Mouse (Mus musculus) heart, adult 9 months (tissue): Measurements from ENCODE around the gene Spp1.

Experiments used
- DNase-seq, 2 experiments: peaks; one replicate each; pipeline ENCODE4 v3.0.0; 2022; ENCODE audit warnings: low spot score in 2 of 2

The Spp1 gene

DNA sequence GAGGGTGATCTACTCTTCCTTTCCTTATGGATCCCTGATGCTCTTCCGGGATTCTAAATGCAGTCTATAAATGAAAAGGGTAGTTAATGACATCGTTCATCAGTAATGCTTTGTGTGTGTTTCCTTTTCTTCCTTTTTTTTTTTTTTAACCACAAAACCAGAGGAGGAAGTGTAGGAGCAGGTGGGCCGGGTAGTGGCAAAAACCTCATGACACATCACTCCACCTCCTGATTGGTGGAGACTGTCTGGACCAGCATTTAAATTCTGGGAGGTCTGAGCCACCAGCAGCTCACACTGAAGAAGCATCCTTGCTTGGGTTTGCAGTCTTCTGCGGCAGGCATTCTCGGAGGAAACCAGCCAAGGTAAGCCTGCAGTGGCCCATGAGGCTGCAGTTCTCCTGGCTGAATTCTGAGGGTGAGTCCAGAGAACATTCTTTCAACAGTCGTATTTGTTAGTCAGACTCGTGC is at the start of gene Spp1:
Gene Spp1 (plus strand): TSS at position 284 of the 467 bp plus-strand sequence.
- no peak for DNase-seq

DNA sequence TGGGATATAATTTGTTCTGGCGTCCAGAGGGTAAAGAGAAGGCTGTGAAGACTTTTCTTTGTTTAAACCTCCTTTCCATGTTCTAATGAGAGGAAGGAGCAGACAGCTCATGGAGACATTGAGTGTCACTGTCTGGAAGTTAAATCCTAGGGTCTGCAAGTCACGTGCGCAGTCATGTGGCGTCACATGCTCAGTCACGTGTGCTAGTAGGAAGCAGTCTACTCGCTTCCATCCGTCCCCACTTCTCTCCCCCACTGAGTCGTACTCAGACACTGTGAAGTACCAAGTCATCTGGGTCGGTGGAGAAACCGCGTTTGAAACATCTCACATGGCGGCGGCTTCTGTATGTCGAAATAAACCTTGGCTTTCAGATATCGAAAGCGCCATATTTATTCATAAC is 49.4 kb upstream of the Spp1 start:
- DNase-seq = no peak

DNA sequence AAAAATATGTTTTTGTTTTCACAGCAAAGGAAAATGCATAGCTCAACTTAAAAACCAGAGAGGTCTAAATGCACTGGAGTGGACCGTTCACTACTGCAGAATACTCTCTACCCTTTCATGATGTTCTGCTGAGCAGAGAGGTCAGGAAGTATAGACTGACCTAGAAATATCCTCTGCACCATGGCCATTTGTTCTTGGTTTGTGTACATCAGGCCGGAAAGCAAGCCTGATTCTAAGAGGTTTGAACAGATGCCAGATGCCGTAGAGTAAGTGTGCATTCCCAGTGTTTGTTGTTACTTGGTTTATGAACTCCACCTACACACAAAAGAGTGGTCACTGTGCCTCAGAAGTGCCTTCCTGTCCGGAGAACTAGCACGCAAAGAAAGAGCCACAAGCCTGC is 48.0 kb upstream of the Spp1 start:
- DNase-seq = no peak

DNA sequence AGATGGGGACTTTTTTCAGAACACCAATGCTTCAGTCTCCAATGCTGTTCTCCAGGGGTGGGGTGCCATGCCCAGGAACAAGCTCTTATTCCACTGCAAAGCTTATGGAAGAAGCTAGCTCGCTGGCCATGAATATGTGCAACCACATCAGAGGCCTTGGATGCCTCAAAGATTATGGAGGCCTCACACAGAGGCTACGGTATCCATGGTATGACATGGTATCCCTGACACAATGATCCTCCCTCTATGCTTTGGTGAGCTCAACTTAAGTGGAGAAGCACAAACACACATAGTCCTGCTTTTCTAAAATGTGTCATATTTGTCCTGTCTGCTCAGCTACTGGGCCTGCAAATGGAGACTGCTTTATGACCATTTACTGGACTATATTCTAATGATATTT is 44.0 kb upstream of the Spp1 start:
- DNase-seq = no peak

DNA sequence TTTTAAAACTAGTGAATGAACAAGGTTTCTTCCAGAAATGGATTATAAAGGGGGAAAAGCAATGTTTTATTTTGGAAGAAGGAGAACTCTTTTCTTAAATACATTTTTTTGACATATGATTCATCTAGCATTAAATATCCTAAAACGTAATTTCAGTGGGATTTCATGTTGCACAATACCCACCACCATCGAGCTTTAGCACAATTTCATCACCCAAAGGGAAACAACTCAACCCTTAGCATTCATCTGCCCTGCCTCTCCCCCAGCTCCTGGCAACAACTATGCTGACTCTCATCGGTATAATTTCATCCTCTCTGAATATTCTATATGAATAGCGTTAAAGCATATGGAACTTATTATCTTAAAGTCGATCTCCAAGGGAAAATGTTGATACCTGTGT is 42.1 kb upstream of the Spp1 start:
- DNase-seq = no peak

DNA sequence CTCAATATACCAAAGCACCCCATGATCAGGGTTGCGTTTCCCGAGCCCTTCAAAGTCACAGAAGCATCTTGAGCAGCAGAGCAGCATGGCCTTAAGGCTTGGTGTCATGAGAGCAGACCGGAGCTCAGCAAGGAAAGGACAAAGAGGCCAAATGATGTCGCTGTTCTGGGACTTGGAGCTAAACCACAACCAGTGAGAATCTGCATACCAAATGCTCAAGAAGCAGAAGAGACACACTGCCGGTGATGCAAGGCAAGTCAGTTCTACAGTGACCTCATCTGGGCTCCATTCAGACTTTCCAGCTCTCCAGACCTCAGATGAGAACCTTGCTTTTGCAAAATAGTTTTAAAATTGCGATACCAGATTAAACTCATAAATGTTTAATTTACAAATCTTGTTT is 38.6 kb upstream of the Spp1 start:
- no peak for DNase-seq

DNA sequence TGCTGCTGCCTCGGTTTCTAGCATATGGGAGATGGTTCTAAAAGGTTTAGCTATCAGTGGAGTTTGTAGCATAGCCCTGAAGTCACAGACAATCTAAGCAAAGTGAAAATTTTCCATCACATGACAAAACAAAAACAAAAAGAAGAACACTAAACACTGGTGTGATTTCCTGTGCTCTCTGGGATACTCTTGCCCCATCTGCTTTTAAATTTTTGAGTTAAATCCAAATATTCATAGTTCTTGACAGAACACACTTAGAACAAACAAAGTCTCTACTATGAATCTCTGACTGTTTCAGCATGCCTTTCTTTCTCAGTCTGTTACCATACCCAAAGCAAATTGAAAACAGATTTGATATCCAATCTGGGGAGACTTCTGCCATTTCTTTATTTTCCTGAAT is 36.9 kb upstream of the Spp1 start:
- no peak for DNase-seq

DNA sequence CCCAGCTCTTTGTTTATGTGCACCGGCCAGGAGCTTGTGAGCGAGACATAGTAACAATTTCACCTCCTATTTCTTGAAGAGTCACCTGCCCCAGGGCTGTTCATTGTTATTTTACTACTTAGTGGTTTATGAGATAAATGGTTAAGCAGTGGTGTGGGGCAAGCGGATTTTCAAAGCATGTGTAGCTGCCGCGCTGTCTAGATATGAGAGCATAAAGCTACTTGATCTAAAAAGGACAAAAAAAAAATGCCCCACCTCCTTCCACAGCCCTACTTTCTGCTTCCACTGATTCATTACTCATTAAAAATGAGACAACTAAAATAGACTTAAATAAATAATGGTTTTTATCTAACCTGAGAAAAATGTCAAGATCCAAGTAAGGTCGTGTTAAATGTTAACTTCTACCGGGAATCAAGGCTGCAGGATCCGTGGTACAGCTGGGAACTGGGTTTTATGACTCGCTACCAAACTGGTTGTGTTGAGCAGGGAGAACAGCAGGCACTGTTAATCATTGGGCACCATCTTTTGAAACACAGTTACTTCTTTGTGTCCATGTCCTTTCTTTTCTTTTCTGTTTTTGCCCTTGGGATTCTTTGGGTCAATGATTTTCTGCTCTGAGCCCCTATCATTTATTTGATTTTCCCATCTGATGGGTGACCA is 35.5 kb upstream of the Spp1 start:
- DNase-seq = no peak

DNA sequence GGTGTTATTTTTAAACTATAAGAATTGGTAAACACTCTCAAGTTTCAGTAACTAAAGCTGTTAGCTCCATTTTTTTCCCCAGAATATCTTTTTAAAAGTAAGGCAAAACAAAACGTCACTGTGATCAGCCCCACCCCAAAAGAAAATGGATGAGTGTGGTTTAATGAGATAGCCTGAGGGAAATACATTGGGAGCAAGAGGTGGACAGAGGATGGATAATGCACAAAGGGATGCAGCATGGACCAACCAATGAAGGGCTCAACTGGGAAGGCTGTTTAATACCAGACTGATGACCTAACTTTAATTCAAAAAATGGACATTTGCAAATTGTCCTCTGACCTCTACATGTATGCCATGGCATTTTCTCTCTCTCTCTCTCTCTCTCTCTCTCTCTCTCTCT is 34.9 kb upstream of the Spp1 start:
- DNase-seq = no peak

DNA sequence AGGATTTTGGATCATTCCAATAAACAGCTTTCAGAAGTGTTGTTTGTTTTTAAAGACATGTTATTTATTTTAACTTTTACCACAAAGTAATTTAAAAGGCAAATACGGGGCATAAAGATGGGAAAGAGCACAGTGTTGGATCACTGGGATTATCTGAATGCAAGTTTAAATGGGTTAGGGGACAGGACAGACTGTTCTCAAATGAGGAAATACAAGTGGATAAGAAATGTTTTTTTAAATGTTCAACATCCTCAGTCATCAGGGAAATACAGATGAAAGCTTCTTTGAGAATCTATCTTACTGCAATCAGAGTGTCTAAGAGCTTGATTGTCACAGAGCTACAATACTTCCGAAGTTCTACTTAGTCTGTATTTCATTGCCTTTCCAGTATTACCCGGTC is 32.3 kb upstream of the Spp1 start:
- no peak for DNase-seq

DNA sequence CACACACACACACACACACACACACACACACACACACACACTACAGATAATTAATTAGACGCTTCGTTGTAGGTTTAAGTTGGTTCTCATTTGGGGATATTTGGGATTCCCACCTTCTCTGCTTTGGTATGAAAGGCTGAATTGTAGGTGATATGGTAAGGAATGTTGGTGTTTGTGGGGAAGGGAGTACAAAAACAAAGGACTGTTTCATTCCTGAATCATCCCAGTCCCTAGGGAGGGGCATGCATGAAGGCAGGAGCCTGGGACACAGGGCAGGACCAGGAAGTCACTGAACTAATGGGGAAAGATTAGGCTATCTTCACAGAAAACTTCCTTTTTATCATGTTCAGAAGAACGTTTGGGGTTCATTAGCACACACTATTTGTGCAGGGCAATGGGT is 31.6 kb upstream of the Spp1 start:
- no peak for DNase-seq

DNA sequence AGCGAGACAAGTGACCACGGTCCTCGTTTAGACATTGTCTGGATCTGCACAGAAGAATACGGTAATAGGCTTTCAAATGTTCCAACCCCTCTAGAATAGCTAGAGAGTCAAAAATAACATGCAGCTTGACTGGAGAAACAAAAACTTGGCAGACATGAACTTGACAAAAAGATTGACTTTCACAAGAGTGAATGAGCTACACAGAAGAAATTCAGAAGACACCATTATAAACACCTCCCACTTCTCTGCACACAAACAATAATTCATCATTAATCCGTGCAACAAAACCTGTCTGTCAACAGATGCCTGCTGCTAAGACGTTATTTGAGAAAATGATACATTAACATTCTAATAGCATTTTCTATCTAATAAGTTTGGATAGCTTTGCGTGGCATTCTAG is 30.4 kb upstream of the Spp1 start:
- DNase-seq = no peak

DNA sequence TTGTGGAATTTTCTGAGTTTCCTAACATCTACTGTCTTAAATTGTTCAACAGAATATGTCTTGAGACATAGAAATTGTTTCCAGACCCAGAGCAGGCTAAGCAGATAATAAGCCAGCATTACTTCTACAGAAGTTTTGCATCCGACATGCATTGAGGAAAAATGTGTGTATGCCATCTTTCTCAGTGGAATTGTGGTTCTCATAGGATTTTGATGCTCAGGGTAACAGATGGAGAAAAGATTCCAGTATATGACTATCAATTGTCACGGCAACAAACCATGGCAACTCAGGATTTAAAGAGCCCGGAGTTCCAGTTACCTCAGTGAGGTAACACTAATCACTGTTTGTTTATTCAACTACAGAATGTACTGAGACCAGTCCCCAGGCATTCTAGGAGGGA is 29.9 kb upstream of the Spp1 start:
- DNase-seq = no peak

DNA sequence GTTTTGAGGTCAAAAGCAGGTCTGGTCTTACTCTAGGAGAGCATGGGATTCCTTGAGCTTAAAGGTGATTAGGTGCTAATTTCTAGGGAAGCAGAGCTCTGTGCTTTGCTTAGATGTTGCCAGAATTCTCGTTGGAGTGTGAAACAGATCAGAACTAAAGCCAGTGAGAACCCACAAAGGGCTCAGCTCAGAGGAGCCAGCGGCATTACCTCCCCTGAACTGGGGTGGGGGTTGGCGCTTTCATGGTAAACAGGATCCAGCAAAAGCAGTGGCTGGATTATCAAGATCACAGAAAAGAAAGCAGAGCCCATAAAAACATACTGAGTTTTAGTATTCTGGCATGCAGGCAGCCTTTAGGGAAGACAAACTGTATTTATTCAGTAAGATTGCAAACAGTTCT is 28.2 kb upstream of the Spp1 start:
- no peak for DNase-seq

DNA sequence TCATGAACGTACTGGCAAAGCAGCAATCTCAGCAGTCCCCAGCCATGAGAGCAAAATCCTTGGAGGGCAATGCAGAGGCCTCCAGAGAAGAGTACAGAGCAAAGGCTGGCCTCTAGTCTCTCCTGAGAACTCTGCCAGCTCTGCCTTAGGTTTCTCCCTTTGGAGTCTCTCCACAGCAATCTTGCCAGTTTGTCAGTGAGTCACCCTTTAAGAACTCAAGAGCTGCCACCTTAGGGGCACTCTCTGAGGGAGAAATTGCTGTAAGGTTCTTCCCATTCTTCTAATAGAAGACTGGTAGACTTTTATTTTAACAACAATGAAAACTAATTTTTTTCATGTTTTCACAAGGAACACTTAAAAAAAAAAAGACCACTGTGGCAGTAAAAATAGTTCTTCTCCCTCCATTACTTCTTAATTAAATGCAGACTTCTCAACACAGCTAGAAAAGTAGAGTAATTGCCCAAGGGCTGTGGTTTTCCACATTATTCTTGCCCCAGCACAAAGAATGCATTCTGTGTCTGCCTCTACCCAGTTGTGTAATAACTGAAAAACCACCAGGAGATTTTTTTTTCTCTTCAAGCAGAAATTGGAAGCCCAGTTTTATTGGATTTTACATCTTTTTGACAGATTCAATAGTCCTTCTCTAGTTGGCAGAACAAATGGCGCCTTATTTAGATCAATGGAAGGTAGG is 27.2 kb upstream of the Spp1 start:
- no peak for DNase-seq

DNA sequence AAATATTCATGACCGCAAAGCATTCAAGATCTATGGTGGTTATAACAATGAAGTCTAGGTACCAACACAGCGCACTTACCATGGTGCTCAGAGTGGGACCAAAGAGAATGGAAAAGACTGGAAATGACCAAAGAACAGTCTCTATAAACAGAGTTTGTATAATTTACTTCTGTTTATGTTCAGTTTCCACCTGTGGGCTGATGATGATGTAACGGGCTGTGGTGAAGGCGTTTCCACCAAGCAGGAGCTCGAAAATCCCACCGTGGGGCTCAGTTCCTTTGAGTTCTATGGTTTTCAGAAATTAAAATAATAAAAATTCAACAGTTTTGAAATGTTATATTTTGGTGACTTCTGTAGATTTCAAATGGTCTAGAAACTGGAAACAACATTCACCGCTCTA is 26.4 kb upstream of the Spp1 start:
- no peak for DNase-seq

DNA sequence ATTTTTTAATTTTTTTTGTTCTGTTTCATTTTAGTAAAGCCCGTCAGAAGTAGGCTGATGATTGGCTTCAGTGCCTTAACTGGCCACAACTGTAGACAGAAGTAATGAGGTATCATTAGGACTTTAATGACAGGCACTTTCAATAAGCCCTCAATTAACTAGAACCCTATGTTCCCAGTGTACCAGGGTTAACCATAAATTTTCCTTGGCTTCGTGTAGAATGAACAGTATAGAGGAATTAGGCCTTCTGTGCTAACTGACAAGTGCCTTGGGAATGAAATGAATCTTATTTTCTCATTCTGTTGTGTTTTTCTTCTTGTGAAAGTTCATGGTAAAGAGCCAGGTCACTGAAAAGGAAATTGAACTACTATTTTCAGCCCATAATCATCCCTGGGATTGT is 18.9 kb upstream of the Spp1 start:
- no peak for DNase-seq

DNA sequence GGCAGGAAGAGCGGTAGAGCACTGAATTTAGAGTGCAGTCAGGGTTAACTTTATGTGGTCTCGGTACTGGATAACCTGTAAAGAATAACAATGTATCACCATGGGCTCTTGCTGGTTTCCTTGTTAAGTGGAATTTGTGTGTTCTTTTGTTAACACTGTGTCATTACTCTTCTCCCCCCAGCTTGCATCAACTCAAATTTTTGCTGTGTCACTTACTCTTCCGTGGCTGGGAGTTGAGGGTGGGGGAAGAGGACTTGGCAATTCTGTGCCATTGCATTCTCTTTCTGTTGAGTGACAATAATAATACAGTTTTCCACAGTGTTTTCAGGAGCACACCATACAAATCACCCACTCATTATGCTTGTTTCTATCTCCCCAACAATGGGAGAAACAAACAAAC is 17.9 kb upstream of the Spp1 start:
- no peak for DNase-seq

DNA sequence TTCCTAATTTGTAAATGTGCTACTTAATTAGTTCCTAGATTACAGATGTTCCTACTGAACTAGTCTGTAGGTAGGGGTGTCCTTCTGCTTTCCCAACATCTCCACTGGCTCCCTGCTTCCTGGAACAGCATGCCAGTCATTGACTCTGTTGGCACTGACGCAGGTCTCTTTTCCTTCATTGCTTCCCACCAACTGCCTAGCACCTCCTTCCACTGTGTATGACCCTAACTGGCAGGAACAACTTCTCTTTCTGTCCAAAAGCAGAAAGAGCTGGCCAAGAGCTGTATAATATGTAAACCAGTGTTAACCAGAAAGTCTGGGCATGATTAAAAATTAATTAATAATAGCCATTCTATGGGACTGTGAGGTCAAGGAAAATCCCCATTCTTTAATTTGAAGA is 17.2 kb upstream of the Spp1 start:
- DNase-seq = no peak

DNA sequence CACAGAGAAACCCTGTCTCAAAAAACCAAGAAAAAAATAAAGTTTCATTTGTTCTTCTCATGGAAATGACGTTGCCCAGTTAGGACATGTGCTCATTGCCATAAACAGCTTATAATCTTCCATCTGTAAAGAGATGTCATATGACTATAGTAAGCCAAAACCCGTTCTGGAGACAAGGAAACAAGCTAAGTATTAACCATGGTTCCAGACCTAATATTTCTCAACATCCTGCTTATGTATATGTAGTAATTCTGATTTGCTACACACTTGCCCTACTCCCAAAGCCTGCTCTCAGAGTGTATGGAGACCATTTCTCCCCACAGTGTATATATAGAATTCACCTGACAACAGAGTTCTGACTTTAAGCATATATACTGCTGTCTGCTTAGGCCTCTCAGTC is 12.9 kb upstream of the Spp1 start:
- no peak for DNase-seq

DNA sequence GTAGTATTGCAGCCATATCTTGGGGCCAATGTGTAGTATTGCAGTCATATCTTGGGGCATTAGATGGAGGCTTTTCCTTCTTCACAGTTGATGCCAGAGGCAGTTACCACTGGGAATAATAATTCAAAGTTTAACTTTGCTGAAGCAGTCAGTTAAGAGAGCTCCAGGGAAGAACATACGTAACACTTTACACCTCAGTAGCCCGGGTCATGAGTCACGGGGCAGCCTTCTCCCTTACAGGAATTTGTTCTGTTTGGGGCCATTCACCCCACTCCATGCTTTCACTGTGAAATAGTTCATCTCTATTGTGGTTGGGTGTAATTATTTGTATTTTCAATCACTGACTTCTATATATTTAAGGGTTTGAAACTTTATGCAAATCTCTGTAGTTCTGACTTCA is 11.1 kb upstream of the Spp1 start:
- no peak for DNase-seq

DNA sequence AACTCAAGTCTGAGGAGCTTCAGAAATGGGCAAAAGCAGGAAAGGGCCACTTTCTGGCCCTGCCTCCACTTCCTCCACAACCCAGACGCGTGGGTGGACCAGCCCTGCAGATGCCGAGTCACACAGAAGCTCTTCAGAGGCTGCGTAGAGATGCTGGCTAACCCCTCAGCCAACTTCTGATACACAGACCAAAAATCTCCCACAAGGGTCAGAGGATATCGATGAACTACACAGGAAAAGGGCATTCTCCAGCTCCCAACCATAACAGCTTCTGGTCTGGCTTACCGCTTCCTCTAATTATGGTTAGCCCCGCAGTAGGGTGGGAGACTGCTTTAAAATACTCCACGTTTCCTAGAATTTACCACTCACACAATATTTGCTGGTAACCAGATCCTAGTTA is 9.0 kb upstream of the Spp1 start:
- no peak for DNase-seq

DNA sequence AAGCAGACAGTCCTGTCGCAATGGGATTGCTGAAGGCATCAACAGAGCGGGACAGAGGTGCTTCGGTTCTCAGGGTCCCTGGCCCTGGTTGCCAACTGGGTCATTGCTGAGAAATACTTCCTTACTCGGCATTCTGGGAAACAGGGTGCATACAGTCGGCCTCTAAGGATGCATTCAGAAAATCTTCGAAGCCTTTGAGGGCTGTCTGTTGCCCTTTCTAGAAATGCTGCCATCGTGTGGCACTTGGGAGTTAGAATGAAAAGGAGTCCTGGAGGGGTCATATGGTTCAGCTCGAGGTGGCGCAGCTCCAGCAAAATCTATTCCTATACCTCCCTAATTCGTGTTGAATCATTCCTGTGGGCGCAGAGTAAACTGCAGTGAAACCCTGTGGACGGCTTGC is 2.0 kb upstream of the Spp1 start:
- no peak for DNase-seq
